Mouse (Mus musculus): ENCODE measurements at regions not wholly inside any gene's neighbourhood (a gene's known extent, or its start where the extent isn't known, plus 50 kb on each side); places are given as distances from the start of the nearest gene placed in this dataset.

DNA sequence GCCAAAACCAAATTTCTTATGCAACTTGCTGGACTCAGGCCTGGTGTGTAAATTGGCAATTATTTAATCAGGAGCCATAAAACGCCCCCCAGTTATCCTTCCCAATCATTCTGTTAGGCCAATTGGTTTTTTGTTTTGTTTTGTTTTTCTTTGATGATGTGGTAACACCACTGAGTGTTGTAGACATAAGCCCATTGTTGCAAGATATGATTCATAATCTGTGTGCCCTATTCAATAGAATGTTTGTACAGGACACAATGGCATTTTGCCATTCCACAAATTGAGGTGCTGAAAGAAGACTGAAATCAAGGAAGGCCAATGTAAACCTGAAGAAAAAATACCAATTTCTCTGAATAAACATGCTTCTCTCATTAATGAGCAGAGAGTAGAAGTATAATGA lies 68.2 kb upstream of the Ppp3ca start:
- TF ChIP-seq GATA1 (IDR thresholded peaks at IDR 0.05; ENCODE audit: borderline replicate concordance, low read length) (no peak), FLI1 (IDR thresholded peaks at IDR 0.05; ENCODE audit: low read length) (no peak)

Data from megakaryocyte, embryonic 14.5 days (primary cell).